Mouse (Mus musculus) lung, postnatal 0 days (tissue): Measurements from ENCODE around the gene 4930449I24Rik.
"Not testable (repeated sequence)": the region's sequence is repeated elsewhere in the genome, so short reads cannot be mapped to it uniquely, and the experiment has no call there.

ENCODE experiments used
- CTCF ChIP-seq: IDR thresholded peaks from 2 replicates; pipeline ENCODE4 v1.5.1; 2016; ENCODE audit warnings: antibody characterized with exemption, mild to moderate bottlenecking
- EP300 ChIP-seq: IDR thresholded peaks from 2 replicates; pipeline ENCODE4 v1.6.1; 2016; ENCODE audit warnings: antibody characterized with exemption, mild to moderate bottlenecking, control low read depth

- TF ChIP-seq CTCF, EP300: not testable (repeated sequence)
Measured at GRCm38 (mm10) chr5:146481665-146482064, 20.5 kb upstream of the 4930449I24Rik start, which contains the start of gene Gm6408.
